Mouse (Mus musculus): ENCODE data around the gene 1500009L16Rik. TPM values are rescaled to one million over a fixed set of nuclear protein-coding genes. Genes with fewer than 3 reads are reported as not detected.

Gene 1500009L16Rik
- total RNA-seq (2021) (10 to 100 TPM; 17.4 to 18.1 TPM), polyA plus RNA-seq (2012; rRNA removed) (3.5 and 3.9 TPM in 2 replicates)
- long read RNA-seq, transcript 1500009L16Rik-201 (6 exons, 1,194 nt): major isoform, 8 of 11 reads
- long read RNA-seq, partial matches to known transcripts: 0 of 11 reads
- long read RNA-seq, other reads (novel, unspliced or antisense): 3 of 11 reads

GRCm38 (mm10) chr10:83722579-83723031 is at the start of gene 1500009L16Rik:
1500009L16Rik (plus strand) TSS chr10:83722865.
- peak; percentile 65 for DNase-seq

DNA sequence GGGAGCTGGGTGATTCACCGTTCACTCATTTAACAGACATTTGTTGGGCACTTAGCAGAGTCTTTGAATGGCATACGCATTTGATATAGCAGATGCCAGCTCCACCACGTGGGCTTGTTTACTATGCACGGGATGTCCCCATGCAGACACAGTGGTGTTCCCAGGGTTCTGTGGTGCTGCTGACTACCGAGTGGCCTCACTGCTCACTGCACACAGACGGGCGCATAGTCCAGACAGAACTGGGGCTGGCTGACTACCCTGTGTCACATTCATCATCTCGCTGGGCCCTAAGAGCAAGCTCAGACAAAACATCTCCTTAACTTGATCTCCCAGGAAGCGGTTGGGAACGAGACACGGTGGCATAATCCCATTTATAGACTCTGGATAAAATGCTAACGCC is 41.3 kb upstream of the 1500009L16Rik start:
- DNase-seq: no peak

DNA sequence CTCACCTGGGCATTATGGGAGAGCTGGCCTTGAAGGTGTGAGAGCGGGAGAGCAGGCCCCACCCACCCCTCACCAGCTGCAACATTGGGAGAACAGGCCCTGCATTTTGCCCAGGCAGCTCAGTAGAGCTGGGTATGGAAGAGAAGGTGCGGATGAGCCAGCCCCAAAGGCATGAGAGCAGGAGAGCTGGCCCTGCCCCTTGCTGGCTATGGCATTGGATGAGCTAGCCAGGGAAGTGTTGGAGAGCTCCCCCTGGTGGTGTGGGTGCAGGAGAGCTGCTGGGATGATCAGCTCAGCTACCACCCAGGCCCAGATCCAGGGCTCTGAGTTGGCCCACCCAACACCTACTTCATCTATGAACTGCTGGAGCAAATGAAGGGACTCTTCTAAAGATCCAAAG is 34.5 kb upstream of the 1500009L16Rik start:
- peak; percentile 27 for DNase-seq

- DNase-seq: no peak
These were observed 30.3 kb upstream of the 1500009L16Rik start for GRCm38 (mm10) chr10:83692175-83692895.

GRCm38 (mm10) chr10:83696226-83696625 is 26.4 kb upstream of the 1500009L16Rik start:
- no peak for DNase-seq

DNA sequence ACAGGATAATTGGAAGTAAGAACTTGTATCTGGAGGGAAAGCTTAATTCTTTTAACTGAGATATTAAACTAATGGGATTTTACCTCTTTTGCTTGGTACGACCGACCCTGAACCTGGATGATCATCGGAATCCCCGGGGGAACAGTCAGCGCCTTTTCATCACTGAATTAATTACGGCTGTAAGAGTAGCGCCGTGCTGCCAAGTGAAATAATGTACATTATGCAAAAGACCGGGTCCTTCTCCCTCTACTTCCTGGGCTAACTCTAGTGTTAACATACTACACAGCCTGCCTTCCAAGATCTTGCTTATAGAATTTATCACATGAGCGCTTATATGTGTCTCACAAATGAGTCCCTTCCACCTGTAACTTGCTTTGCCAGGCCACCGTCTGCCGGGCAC is 16.0 kb upstream of the 1500009L16Rik start:
- no peak for DNase-seq

GRCm38 (mm10) chr10:83709920-83710319 is 12.7 kb upstream of the 1500009L16Rik start:
- DNase-seq: no peak

DNA sequence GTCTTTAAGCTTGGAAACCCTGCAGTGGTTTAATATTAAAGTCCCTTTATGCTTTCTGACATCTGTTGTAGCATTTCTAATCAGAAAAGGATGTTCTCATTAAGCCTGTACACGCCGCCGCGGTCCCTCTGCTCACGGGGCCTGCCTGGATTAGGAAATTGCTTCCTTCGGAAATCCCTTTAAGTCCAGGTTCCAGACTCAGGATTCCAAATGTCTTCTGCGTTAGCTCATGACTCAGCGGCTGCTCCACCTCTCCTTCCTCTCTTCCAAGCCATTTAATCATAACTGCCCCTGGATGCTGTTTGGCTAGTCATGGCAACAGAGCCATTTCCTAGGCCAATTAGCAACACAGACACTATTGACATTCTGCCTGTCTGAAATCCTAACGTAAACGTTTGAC is 10.9 kb upstream of the 1500009L16Rik start:
- no peak for DNase-seq

- no peak for DNase-seq
These were observed 3.7 kb upstream of the 1500009L16Rik start for GRCm38 (mm10) chr10:83718855-83719474.

GRCm38 (mm10) chr10:83723055-83723454 is 390 bp downstream of the 1500009L16Rik start:
- no peak for DNase-seq

- no peak for DNase-seq
These were observed 1.8 kb downstream of the 1500009L16Rik start for GRCm38 (mm10) chr10:83724351-83725059.

DNA sequence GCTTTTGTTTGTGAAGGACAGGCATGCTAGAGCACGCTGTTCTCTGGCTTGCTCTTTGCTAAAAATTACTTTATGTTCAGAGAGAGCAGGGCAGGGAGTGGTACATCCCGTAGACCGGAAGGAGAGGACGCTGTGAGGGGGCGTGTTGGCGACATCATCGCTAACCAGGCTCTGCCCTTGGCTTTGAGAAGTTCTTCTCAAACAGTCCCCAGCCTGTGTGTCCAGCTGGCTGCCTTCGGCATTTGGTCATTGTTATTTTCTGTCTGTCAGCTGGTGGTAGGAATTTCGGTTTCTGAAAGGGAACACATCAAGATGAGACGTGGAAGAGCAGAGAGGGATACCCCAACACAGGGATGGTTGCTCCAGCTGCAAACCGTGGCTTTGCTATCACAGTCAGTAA is 3.5 kb downstream of the 1500009L16Rik start:
- peak; percentile 16 for DNase-seq

DNA sequence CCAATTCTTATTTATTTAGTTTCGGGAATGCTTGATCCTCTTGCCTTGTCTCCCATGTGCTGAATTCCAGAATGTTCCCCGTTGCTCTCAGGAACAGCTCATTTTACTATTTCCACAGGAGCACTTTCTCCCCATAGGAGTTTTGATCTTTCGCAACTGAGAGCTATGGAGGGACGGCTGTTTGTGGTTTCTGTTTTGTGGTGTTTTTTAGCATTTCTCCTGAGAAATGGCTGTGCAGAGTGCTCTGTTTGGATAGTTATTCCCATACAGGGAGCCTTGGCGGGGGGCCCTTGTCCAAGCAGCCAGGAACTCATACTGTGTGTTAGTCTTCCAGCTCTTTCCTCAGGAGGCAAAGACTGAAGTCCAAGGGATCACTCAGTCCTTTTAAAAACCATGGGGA is 5.2 kb downstream of the 1500009L16Rik start:
- DNase-seq: no peak

DNA sequence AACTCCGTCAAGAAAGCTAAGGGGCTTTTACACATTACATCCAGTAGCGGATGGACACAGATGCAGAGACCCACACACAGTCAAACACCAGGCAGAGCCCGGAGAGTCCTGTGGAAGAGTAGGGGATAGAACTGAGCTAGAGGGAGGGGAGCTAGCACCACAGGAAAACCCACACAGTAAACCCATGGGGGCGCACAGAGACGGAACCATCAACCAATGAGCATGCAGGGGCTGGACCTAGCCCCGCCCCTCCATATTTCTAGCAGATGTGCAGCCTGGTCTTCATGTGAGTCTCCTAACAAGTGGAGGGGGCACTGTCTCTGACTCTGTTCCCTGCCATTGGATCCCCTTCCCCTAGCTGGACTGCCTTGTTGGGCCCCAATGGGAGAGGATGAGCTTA is 5.9 kb downstream of the 1500009L16Rik start:
- no peak for DNase-seq

- DNase-seq: no peak
These were observed 6.4 kb downstream of the 1500009L16Rik start for GRCm38 (mm10) chr10:83729076-83729475.

GRCm38 (mm10) chr10:83729492-83729891 is 6.8 kb downstream of the 1500009L16Rik start:
- DNase-seq: peak; percentile 86

- no peak for DNase-seq
These were observed 11.1 kb downstream of the 1500009L16Rik start for GRCm38 (mm10) chr10:83733725-83734124.

- DNase-seq: no peak
These were observed 16.5 kb downstream of the 1500009L16Rik start for GRCm38 (mm10) chr10:83738996-83739655.

GRCm38 (mm10) chr10:83744656-83745055 is 22.0 kb downstream of the 1500009L16Rik start:
- peak; percentile 19 for DNase-seq

DNA sequence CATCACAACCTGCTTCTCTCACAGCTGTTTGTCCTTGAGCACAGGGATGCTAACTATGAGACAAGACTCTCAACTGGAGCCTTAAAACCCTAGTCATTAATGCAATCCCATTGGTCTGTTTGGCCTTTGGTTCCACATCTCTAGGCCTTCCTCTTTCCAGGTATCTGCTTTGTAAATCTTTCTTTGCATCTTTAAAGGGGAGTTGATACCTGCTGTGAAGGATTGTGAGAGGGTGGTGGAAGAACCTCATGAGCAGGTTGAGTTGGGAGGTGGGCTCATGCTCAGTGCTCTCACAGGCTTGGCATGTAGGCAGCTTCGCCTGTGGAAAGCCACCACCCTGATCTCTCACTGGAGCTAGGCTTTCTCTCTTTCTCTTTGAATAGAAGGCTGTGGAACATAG is 30.4 kb downstream of the 1500009L16Rik start:
- DNase-seq: no peak

DNA sequence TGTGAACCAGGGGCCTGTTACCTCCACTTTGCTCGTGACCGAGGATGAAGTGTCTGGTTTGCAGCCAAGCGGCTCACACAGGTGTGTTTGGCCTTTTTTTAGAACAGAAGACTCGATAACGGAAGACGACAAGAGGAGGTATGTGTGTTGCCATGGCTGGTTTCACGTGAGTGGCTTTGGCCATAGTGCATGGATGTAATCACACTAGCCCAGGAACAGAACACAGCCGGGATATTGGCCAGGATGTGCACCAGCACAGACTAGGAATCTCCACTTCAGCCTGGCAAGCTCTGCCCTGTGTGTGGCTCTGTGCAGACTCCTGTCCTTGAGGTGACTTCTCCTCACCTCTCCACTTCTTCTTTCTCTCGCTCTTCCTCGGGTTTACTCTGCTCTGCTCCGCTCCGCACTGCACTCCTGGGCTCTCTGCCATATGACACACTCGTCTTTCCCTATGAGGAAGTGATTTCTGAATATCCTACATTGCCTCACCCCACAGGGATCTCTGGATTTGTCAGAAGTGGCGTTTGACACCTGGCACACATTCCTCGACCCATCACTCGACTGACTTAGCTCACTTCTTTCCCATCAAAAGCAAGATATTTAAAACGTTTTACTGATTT is 34.8 kb downstream of the 1500009L16Rik start:
- no peak for DNase-seq

DNA sequence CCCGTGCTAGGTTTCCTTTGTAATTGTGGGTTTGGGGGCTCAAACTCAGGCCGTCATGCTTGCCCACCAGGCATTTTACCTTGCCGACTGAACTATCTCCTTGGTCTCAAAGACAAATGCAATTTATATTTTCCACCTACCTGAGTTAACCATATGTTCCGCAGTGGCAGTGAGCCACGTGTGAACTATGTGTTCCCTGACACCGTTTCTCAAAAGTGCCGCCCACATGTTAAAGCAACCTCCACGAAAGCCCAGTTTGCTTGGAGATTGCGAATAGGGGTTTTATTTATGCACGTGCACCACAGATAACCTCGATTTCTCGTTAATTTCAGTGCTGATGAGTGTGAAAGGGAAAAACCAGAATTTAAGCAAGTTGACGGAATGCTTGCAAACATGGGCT is 36.1 kb downstream of the 1500009L16Rik start:
- DNase-seq: no peak

Data from adrenal gland, adult 2 months (tissue).